Mouse (Mus musculus) cerebellum, adult 2 months (tissue): ENCODE results near the gene Ubr4.

Experiments
- CTCF ChIP-seq: fragments of 200-500 bp; IDR thresholded peaks from 2 replicates; pipeline ENCODE4 v1.5.1; 2011; ENCODE audit warnings: low read depth, mild to moderate bottlenecking, control low read depth, low read length, moderate library complexity, borderline replicate concordance; ENCODE audit not compliant: insufficient read depth
- POLR2A ChIP-seq: fragments of 200-500 bp; IDR thresholded peaks from 2 replicates; pipeline ENCODE4 v1.6.1; 2011; ENCODE audit warnings: low read length, control low read depth, borderline replicate concordance; ENCODE audit not compliant: insufficient read depth

DNA sequence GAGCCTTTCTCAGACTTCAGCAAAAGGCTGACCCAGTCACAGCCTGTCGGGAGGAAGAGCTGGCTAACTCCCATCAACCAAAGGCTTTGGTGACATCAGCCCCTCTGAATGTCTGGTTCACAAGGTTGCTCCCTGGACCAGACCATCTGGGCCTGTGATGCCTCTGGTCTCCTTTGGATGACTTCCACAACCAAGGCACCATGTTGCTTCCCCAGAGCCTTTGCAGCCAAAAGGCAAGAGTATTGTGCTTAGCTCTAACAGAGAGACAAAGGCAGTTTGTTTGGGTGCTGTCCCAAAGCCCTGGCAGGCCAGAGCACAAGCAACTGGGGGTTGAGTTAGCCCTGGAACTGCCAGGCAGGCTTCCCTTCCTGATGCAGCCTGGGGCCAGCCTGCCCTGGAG, 137.5 kb downstream of the Ubr4 start:
- no peak for TF ChIP-seq POLR2A
- no peak for TF ChIP-seq CTCF
